Mouse (Mus musculus): ENCODE results near the gene Ccdc34.

Gene Ccdc34

GRCm38 (mm10) chr2:109995061-109995460 lies 22.6 kb upstream of the Ccdc34 start:
- no peak for DNase-seq (ENCODE audit: low read depth, low spot score)

DNA sequence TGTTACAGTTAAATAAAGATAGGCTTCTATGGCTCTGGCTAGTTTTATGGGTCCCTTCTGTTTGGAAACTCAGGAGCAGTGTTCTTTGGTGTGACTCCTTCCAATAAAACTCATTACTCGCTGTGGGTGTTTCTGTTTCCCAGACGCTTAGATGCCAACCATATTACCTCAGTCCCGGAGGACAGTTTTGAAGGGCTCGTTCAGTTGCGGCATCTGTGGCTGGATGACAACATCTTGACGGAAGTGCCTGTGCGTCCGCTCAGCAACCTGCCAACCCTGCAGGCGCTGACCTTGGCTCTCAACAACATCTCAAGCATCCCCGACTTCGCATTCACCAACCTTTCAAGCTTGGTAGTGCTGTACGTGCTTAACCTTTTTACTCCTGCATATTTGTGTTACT lies 21.2 kb upstream of the Ccdc34 start:
- no peak for DNase-seq (ENCODE audit: low read depth, low spot score)

GRCm38 (mm10) chr2:110004668-110005067 lies 12.9 kb upstream of the Ccdc34 start:
- no peak for DNase-seq (ENCODE audit: low read depth, low spot score)

DNA sequence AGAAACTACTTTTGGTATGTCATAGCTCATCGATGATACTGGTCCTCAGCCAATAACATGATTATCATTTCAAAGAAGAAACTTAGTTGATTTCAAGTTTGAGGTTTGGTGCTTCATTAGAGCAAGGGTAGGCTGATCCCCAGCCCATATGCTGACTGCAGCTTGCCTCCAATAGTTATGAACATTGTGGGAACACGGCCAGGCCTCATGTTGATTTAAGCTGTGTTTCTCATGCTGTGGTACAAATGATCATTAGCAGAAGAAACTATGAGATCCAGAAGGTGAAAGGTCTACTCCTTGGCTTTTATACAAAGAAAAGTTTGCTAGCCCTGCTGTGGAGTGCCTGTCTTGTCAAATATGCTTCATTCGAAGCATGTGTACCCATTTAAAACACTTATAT lies 12.5 kb upstream of the Ccdc34 start:
- peak; percentile 64 for DNase-seq (ENCODE audit: low read depth, low spot score)

DNA sequence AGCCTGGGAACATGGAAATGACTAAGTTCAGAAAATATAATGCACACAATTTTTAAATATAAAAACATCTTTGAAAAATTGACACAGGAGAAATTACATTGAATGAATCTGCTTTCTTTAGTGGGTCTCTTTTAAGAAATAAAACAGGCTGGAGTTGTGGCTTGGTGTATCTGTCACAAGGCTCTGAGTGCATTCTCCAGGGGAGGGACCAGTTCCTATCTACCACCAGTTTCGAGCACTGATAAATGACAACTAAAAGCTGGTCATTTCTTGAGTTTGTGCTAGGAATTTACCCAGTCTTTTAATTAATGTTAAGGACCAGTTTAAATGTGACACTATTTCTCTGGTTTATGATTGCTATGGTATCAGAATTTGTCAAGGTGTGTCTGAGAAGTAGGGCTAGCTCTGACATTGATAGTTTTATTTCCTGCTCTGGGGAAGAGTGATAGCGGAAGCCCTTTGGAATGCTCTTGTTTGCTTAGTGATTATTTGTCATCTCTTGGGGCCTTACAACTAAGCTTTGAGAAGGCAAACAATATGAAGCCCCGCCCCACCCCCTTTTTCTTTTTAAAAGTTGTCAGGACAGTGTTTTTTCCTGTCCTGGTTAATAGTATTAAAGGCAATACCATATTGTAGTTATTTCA lies 11.9 kb upstream of the Ccdc34 start:
- no peak for DNase-seq (ENCODE audit: low read depth, low spot score)

GRCm38 (mm10) chr2:110007423-110008267 lies 10.0 kb upstream of the Ccdc34 start:
- DNase-seq (ENCODE audit: low read depth, low spot score) = no peak

DNA sequence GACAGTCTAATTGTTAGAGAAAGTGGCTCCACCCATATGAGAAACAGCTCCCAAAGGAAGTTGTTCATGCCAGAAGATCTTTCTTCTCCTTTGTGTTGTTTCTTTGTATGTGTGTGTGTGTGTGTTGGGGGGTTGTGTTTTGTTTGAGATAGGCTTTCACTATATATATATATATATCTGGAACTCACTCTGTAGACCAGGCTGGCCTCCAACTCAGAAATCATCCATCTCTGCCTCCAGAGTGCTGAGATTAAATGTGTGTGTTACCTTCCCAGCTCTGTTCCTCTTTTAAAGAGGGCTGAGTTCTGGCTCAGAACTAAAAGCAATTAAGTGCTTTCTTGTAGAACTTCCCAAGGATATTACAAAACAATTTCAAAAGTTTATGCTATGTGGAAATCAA lies 8.2 kb upstream of the Ccdc34 start:
- DNase-seq (ENCODE audit: low read depth, low spot score) = no peak

DNA sequence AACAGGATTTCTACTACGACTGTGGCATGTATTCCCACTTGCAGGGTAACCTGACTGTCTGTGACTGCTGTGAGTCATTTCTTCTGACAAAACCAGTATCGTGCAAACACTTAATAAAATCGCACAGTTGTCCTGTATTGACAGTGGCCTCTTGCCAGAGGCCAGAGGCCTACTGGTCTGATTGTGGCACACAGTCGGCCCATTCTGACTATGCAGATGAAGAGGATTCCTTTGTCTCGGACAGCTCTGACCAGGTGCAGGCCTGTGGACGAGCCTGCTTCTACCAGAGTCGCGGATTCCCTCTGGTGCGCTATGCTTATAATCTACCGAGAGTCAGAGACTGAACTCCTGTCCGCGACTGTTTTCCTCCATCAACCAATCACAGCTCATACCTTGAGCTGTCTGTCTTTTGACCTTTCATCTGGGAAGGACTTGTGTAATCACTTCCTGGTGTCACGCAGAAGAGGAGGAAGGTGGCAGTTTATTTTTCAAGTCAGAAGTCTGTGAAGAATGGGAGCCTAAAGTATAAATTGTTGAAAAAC lies 5.4 kb upstream of the Ccdc34 start:
- DNase-seq (ENCODE audit: low read depth, low spot score) = no peak

DNA sequence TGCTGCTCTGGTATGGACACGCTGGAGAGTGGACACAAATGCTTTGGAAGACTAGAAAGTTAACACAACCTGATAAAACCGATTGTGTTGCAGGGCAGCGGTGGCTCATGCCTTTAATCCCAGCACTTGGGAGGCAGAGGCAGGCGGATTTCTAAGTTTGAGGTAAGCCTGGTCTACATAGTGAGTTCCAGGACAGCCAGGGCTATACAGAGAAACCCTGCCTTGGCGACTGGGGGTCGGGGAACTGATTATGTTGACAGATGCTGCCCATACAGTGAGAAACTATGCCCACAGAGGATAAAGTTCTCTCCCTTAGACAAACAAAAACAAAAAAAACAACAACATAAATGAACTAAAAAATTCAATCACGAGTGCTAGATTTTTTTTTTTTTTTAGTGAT lies 530 bp upstream of the Ccdc34 start:
- DNase-seq (ENCODE audit: low read depth, low spot score) = no peak

- no peak for DNase-seq (ENCODE audit: low read depth, low spot score)
Measured at GRCm38 (mm10) chr2:110019656-110020055, 2.0 kb downstream of the Ccdc34 start.

DNA sequence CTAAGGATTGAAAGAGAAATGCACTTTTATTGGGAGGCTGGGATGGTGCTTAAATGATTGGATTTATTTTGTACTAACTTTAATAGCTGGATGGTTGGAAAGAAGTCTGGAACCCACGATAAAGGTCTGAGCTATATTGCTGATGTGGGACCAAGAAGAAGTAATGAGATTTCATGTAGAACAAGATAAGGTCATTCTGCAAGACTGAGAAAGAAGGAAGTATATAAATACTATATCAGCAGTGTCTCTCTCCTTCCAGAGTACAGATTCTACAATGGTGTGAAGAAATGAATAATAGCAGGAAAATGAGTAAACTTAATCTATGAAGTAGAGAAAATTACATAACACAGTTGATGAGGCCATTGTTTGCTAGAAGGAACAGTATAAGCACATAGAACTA lies 2.8 kb downstream of the Ccdc34 start:
- no peak for DNase-seq (ENCODE audit: low read depth, low spot score)

DNA sequence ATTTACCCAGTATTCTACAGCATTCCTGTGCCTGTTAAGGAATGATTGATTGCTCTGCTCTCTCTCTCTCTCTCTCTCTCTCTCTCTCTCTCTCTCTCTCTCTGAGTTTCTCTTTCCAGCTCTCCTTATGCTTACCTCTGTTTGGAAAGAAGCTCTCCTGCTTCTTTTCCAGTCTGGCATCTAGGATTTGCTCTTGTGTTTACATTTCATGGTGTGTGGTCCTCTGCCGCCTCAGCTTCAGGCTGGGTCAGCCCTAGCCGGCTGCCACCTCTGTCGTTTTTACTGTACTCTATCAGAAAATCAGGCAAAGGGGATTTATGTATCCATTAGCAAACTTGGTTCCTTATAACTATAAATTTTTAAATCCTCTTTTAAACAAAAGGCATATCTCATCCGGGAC lies 18.6 kb downstream of the Ccdc34 start:
- no peak for DNase-seq (ENCODE audit: low read depth, low spot score)

GRCm38 (mm10) chr2:110036665-110037064 lies 19.0 kb downstream of the Ccdc34 start:
- DNase-seq (ENCODE audit: low read depth, low spot score) = no peak

GRCm38 (mm10) chr2:110037221-110037620 lies 19.6 kb downstream of the Ccdc34 start:
- peak; percentile 18 for DNase-seq (ENCODE audit: low read depth, low spot score)

DNA sequence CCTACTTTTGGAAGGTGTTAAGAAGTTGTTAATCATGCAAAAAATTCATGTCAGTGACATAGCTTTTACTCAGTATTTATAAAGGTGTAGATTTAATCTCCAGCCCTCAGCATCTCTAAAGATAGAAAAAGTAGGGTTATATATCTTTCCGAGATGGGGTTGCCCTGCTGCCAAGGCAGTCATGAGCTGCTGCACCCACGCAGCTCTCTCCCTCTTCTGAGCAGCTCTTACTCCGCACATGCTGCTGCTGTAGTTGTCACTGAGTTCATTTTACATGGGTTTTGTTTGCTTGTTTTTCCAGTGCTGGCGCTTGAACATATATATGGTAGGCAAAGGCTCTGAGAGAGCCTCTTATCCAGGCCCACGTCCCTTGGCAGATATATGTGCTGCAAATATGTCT lies 20.7 kb downstream of the Ccdc34 start:
- peak; percentile 84 for DNase-seq (ENCODE audit: low read depth, low spot score)

- no peak for DNase-seq (ENCODE audit: low read depth, low spot score)
Measured at GRCm38 (mm10) chr2:110042861-110043760, 25.5 kb downstream of the Ccdc34 start.

- DNase-seq (ENCODE audit: low read depth, low spot score) = peak; percentile 4
Measured at GRCm38 (mm10) chr2:110058424-110058823, 40.8 kb downstream of the Ccdc34 start.

- DNase-seq (ENCODE audit: low read depth, low spot score) = peak; percentile 28
Measured at GRCm38 (mm10) chr2:110063131-110063530, 45.5 kb downstream of the Ccdc34 start.

DNA sequence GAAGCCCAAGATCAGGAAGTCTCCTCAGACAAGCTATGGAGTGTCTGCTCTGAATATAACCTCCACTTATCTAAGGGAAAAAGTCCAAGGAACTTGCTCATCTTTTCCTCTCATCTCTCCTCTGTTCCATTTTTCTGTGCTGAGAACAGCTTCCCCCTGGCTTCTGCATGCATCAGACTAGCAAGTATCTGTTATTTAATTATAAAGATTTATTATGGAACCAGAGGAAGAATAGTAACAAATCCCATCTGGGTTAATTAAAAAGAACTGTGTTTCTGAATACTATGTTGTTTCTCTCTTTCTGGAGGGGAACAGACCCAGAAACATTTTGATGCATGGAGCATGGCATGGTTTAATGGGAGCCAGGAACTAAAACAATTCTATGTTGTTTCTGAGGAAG lies 51.3 kb downstream of the Ccdc34 start:
- no peak for DNase-seq (ENCODE audit: low read depth, low spot score)

DNA sequence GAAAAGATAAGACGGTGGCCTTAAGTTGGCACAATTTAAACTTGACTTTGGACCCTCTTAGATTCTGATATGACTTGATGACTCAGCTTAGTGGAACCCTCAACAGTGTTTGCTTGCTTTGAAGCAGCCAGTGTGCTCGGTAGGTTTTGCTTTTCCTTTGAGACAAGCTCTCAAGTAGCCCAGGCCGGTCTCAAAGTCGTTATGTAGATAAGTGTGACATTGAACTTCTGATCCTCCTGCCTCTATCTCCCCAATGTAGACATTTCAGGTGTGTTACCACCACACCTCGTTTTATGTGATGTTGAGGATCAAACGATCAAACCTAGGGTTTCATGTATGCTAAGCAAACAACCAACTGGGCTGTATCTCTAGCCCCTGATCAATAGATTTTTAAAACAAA lies 55.4 kb downstream of the Ccdc34 start:
- no peak for DNase-seq (ENCODE audit: low read depth, low spot score)

- no peak for DNase-seq (ENCODE audit: low read depth, low spot score)
Measured at GRCm38 (mm10) chr2:110074646-110075452, 57.2 kb downstream of the Ccdc34 start.

Measured in brain, adult 2 months (tissue).